Mouse (Mus musculus) brain, embryonic 14.5 days (tissue): ENCODE results near the gene Itpr2. TPM values are rescaled to one million over a fixed set of nuclear protein-coding genes. Genes with fewer than 3 reads are reported as not detected.
A peak's percentile ranks its signal among the peaks of the same experiment; 100 is the strongest.

Experiments
- DNase-seq: peaks from one replicate; pipeline ENCODE4 v3.0.0-alpha.2; 2011; ENCODE audit warnings: low read depth
- CTCF ChIP-seq: fragments of 200-500 bp; IDR thresholded peaks from 2 replicates; pipeline ENCODE4 v1.5.1; 2012; ENCODE audit warnings: inconsistent platforms, mild to moderate bottlenecking, moderate library complexity, borderline replicate concordance; ENCODE audit not compliant: insufficient read depth, insufficient read length; ENCODE audit errors: extremely low read depth
- POLR2A ChIP-seq: fragments of 200-500 bp; IDR thresholded peaks from 2 replicates; pipeline ENCODE4 v1.6.1; 2012; ENCODE audit warnings: mild to moderate bottlenecking, inconsistent platforms, borderline replicate concordance; ENCODE audit not compliant: poor library complexity, insufficient read depth, insufficient read length, severe bottlenecking; ENCODE audit errors: extremely low read depth
- polyA plus RNA-seq: library from polyadenylated mRNA; depleted of rRNA; stranded (reverse); fragments of >200 nt; gene quantifications from 2 replicates; pipeline ENCODE4 v1.2.3, GENCODE M21; 2012

The Itpr2 gene
- polyA plus RNA-seq, 1 experiment = 2.6 TPM

GRCm38 (mm10) chr6:146402905-146403642 lies 98.9 kb downstream of the Itpr2 start:
- peak; percentile 44 for DNase-seq
- no peak for TF ChIP-seq CTCF
- TF ChIP-seq POLR2A = no peak

- no peak for DNase-seq
- no peak for TF ChIP-seq POLR2A
- no peak for TF ChIP-seq CTCF
These were observed 104.2 kb downstream of the Itpr2 start for GRCm38 (mm10) chr6:146397803-146398202.

DNA sequence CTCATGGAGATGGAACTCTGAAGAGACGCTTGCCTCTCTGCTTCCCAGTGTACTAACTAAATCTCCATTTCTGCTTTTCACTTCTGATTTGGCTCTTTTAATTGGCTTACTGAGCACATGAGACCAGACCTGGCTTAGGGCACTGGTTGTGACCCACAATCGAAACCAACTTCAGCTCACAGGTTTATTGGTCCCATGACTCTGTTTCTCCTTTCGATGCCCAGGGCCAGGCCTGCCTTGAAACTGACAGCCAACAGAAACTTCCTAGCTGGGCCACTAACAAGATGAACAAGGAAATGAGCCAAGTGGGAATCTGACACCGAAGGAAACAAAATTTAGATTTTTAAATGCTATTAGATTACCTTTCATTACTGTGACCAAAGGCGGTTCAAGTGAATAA lies 105.8 kb downstream of the Itpr2 start:
- no peak for TF ChIP-seq CTCF
- no peak for DNase-seq

DNA sequence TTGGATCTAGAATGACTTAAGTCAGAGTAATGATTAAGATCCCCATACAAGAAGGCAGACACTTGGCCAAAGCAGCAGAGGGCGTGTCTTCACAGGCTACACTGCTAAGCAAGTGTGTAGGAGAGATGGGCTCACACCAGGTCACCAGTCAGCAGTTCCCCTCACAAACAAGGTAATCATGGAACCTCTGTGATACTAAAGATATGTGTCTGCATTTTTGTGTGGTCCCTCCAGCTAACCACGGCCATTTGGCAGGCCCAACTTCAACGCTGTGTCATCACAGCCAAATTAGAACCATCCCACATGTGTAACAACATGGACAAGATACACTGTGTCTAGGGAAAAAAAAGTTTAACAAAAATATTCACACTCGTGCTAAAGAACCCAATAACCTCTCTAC lies 106.4 kb downstream of the Itpr2 start:
- no peak for DNase-seq
- TF ChIP-seq CTCF (no peak), POLR2A (no peak)

DNA sequence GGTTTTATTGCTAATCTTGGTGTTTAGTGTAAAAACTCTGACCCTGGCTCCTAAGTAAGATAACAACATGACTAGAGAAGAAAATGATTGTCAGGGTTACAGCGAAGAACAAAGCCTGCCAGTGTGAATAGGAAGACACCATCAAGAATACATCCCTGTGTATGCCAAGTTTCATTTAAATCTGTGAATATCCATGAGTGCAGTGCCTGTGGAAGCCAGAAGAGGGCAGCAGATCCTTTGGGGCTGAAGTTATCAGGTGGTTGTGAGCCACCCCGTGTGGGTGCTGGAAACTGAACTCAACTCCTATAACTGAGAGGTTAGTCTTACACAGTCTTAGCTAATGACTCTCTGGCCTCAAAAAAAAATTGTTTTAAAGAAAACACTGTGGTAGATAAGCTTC lies 109.8 kb downstream of the Itpr2 start:
- TF ChIP-seq CTCF = peak; percentile 20; the same call in 1 of the 2 replicates
- no peak for TF ChIP-seq POLR2A
- DNase-seq = no peak

DNA sequence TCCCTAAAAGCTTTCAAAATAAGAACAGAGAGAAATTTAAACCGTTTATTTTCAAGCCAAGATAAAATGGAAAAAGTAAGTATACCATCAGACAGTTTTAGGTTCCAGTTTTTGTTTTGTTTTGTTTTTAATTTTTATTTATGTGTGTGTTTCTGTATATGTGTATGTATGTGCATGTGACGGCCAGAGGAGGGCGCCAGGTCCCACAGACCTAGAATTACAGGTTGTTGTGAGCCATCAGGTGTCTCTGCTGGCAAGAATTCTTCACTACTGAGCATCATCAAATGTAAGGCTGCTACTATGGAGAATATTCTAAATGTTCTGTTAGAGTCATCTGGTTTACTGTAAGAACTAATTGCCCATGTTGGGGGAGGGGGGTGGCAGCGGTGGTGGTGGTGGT lies 111.9 kb downstream of the Itpr2 start:
- TF ChIP-seq CTCF = no peak
- TF ChIP-seq POLR2A = no peak
- DNase-seq = no peak

- TF ChIP-seq CTCF = no peak
- TF ChIP-seq POLR2A = no peak
- DNase-seq = no peak
These were observed 114.0 kb downstream of the Itpr2 start for GRCm38 (mm10) chr6:146388010-146388409.

DNA sequence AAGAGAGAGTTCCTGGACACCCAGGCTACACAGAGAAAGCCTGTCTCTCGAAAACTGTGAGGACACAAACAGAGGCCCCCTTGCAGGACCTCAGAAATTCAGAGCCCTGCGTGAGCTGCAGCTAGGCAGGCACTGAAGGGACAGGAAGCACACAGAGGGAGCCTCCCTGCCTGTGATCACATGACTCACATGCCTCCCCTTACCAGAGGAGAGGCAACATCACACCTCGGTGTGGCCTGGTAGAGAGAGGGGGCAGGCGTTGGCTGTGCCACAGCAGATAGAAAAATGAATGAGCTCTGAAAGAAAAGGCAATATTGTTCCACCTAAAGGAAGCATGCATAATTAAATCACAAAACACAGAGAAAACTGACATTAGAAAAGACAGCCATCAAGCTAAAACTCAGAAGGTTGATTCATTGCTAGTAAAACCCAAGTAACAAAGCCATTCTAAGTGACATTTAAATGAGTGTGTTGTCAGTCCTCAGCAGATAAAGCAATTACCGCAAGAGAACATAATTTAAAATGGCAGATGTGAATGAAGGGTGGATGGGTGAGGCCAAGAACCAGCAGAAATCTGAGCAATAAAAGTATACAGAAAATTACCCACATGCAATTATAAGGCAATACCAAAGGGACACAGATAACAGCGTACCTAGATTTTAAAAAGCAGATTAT lies 114.8 kb downstream of the Itpr2 start:
- peak; percentile 70 for DNase-seq
- TF ChIP-seq POLR2A (no peak), CTCF (no peak)

GRCm38 (mm10) chr6:146379263-146379662 lies 122.8 kb downstream of the Itpr2 start:
- DNase-seq = no peak
- TF ChIP-seq POLR2A = no peak
- no peak for TF ChIP-seq CTCF

- TF ChIP-seq POLR2A (no peak), CTCF (no peak)
- no peak for DNase-seq
These were observed 130.5 kb downstream of the Itpr2 start for GRCm38 (mm10) chr6:146371511-146371910.

DNA sequence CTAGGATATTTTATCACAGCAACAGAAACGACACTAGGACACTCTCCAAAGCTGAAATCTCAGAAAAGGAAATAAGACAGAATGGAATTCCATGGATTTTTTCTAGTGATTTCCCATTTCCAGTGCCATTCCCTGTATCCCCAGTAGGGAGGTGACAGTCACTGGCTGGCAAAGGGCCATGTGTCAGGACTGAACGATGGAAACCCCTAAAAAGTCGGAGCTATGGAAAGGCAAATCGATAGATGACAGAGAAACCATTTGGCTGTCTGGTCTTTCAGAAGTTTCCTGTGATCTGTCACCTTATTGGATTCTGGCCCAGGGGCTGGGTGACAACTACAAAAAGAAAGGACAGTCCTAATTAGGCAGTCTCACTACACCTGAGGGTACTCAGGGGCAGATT lies 135.8 kb downstream of the Itpr2 start:
- TF ChIP-seq CTCF (no peak), POLR2A (no peak)
- no peak for DNase-seq

DNA sequence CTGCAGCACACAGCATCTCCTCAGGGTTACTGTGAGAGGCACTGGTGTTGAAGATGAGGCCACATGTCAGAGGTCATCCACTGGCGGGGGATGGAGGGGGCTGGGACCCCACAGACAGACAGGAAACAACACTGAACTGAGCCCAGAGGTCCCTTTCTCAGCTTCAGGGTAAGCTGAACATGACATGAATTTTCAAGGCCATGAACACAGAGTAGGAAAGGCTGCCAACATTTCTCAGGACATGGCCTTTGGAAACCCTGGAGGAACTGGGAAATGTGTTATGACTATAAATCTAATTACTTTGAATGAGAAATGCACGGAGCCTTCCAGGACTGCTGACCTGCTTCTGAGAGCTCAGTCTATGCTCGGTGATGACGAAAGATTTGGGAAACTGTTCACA lies 144.1 kb downstream of the Itpr2 start:
- no peak for DNase-seq
- TF ChIP-seq CTCF = no peak
